In genomic region chr1:171271622-171272021, GRCm38 (mm10) we compare ENCODE assay signal across 10 mouse cellular contexts. TPM values are rescaled to one million over a fixed set of nuclear protein-coding genes. Genes with fewer than 3 reads are reported as not detected.
DNase-seq lines count a peak whose midpoint lies in the region; ATAC-seq lines count a peak whose summit lies in the region.
"Had no signal": no experiment of that assay in that cellular context is flagged by ENCODE, and none has a peak within 500 bp of the region (broad histone marks: within the 10 kb centered on the region; RNA-seq: fewer than 3 reads in every experiment).

No protein-coding gene starts in this region.

- no peaks in the 10 kb centered on the region for H3K27me3 ChIP-seq in heart, embryonic 15.5 days
- H3K27me3 ChIP-seq in embryonic facial prominence, embryonic 15.5 days, result no peaks in the 10 kb centered on the region
- H3K27me3 ChIP-seq in liver, embryonic 16.5 days (ENCODE audit: control insufficient read depth, insufficient read depth, low read depth, low read length), result no peaks in the 10 kb centered on the region

- peak overlapping the region; percentile 89; the same call in 1 of the 2 replicates for H3K4me3 ChIP-seq in heart, embryonic 15.5 days
- H3K4me3 ChIP-seq in embryonic facial prominence, embryonic 15.5 days (replicated peaks), result peak overlapping the region; percentile 83; the same call in 1 of the 2 replicates
- peak overlapping the region; percentile 83 for H3K4me3 ChIP-seq in liver, embryonic 16.5 days (ENCODE audit: low read depth, low read length)

- H3K4me2 ChIP-seq in heart, embryonic 15.5 days, result peak overlapping the region; percentile 83; the same call in 1 of the 2 replicates
- H3K4me2 ChIP-seq in embryonic facial prominence, embryonic 15.5 days (replicated peaks), result peak overlapping the region; percentile 94
- peak overlapping the region; percentile 77 for H3K4me2 ChIP-seq in liver, embryonic 16.5 days (ENCODE audit: low read depth, low read length)

- peaks cover 12% of the 10 kb centered on the region for H3K4me1 ChIP-seq in heart, embryonic 15.5 days (replicated peaks)
- H3K4me1 ChIP-seq in embryonic facial prominence, embryonic 15.5 days, result peaks cover 22% of the 10 kb centered on the region
- peaks cover 31% of the 10 kb centered on the region for H3K4me1 ChIP-seq in liver, embryonic 16.5 days (ENCODE audit: control insufficient read depth, low read depth, low read length)

- H3K27ac ChIP-seq in heart, embryonic 15.5 days, result no peak overlapping the region
- H3K27ac ChIP-seq in embryonic facial prominence, embryonic 15.5 days (replicated peaks), result no peak overlapping the region
- peak overlapping the region; percentile 84 for H3K27ac ChIP-seq in liver, embryonic 16.5 days (ENCODE audit: low read length)

- DNase-seq in heart, postnatal 14 days, result no peak
- DNase-seq in ES-CJ7 (ENCODE audit: low read depth, low spot score), result peak; percentile 51
- DNase-seq in left cerebral cortex, postnatal 14 days (ENCODE audit: low spot score in 2 of 2), result no peak
- no peak for DNase-seq in ovary, adult 18-20 months (ENCODE audit: low spot score)
- DNase-seq in adrenal gland, postnatal 10 days, result no peak
- DNase-seq: cerebellum, adult 11-12 months; spleen, adult 18-20 months had no signal

- intact Hi-C loops in heart, postnatal 14 days (cut with DNase I), result no loop called here
- intact Hi-C loops in left cerebral cortex, postnatal 14 days (cut with DNase I), result no loop called here

- no peak overlapping the region for H3K9ac ChIP-seq in heart, embryonic 15.5 days
- no peak overlapping the region for H3K9ac ChIP-seq in embryonic facial prominence, embryonic 15.5 days
- peak overlapping the region; percentile 17; the same call in 1 of the 2 replicates for H3K9ac ChIP-seq in liver, embryonic 16.5 days (ENCODE audit: low read depth, low read length)

- peaks cover 42% of the 10 kb centered on the region for H3K36me3 ChIP-seq in heart, embryonic 15.5 days
- H3K36me3 ChIP-seq in embryonic facial prominence, embryonic 15.5 days, result peaks cover 42% of the 10 kb centered on the region
- peaks cover 40% of the 10 kb centered on the region for H3K36me3 ChIP-seq in liver, embryonic 16.5 days (ENCODE audit: control insufficient read depth, insufficient read depth)

- ATAC-seq in heart, embryonic 15.5 days (replicated peaks; ENCODE audit: insufficient number of reproducible peaks, insufficient read depth, low FRiP score, low read depth), result no peak
- no peak for ATAC-seq in embryonic facial prominence, embryonic 15.5 days (ENCODE audit: insufficient number of reproducible peaks, low FRiP score, low TSS enrichment, low read depth)
- no peak for ATAC-seq in liver, embryonic 16.5 days (ENCODE audit: low read depth)

- no peaks in the 10 kb centered on the region for H3K9me3 ChIP-seq in heart, embryonic 15.5 days (replicated peaks)
- no peaks in the 10 kb centered on the region for H3K9me3 ChIP-seq in embryonic facial prominence, embryonic 15.5 days (replicated peaks)
- H3K9me3 ChIP-seq in liver, embryonic 16.5 days (replicated peaks; ENCODE audit: control insufficient read depth, low read length), result no peaks in the 10 kb centered on the region

- 62% methylated on average over 10 of the region's 10 CpGs for WGBS in heart, embryonic 15.5 days
- WGBS in embryonic facial prominence, embryonic 15.5 days, result 62% methylated on average over 10 of the region's 10 CpGs
- 51% methylated on average over 10 of the region's 10 CpGs for WGBS in liver, embryonic 16.5 days (ENCODE audit: insufficient replicate concordance)

RNA-seq across cellular contexts. Expression of gene B4galt3, which starts 1.5 kb away (rescaled TPM):
- 44.4 and 56.4 TPM in 2 replicates for polyA plus RNA-seq in heart, embryonic 15.5 days (2015; fragmentation: Nextera tagmentation; extraction: Ambion mirVana)
- total RNA-seq in heart, postnatal 14 days (2021), result 10 to 100 TPM; 19.5 to 25.7 TPM
- 75.5 and 86.7 TPM in 2 replicates for polyA plus RNA-seq in embryonic facial prominence, embryonic 15.5 days (2015; fragmentation: Nextera tagmentation; extraction: Ambion mirVana)
- polyA plus RNA-seq in liver, embryonic 16.5 days (2015; fragmentation: Nextera tagmentation; extraction: Ambion mirVana), result 22.6 and 23.2 TPM in 2 replicates
- 10 to 100 TPM; 59.8 to 61.3 TPM for total RNA-seq in left cerebral cortex, postnatal 14 days (2021)
- total RNA-seq in adrenal gland, postnatal 10 days (2021), result 10 to 100 TPM; 28.9 to 34.7 TPM

RNA-seq across cellular contexts. Expression of gene Ppox, which starts 9.4 kb away (rescaled TPM):
- polyA plus RNA-seq in heart, embryonic 15.5 days (2015; fragmentation: Nextera tagmentation; extraction: Ambion mirVana), result 32.7 and 47.2 TPM in 2 replicates
- total RNA-seq in heart, postnatal 14 days (2021), result 10 to 100 TPM; 16.4 to 21.3 TPM
- 56.9 and 58.2 TPM in 2 replicates for polyA plus RNA-seq in embryonic facial prominence, embryonic 15.5 days (2015; fragmentation: Nextera tagmentation; extraction: Ambion mirVana)
- 205 and 206 TPM in 2 replicates for polyA plus RNA-seq in liver, embryonic 16.5 days (2015; fragmentation: Nextera tagmentation; extraction: Ambion mirVana)
- total RNA-seq in left cerebral cortex, postnatal 14 days (2021), result 10 to 100 TPM; 20.5 to 23.9 TPM
- total RNA-seq in adrenal gland, postnatal 10 days (2021), result 10 to 100 TPM; 30.8 to 43.8 TPM

RNA-seq across cellular contexts. Expression of gene Usp21, which starts 16.2 kb away (rescaled TPM):
- polyA plus RNA-seq in heart, embryonic 15.5 days (2015; fragmentation: Nextera tagmentation; extraction: Ambion mirVana), result 44.9 and 55.6 TPM in 2 replicates
- total RNA-seq in heart, postnatal 14 days (2021), result 10 to 100 TPM; 20.0 to 22.4 TPM
- polyA plus RNA-seq in embryonic facial prominence, embryonic 15.5 days (2015; fragmentation: Nextera tagmentation; extraction: Ambion mirVana), result 85.1 and 91.1 TPM in 2 replicates
- polyA plus RNA-seq in liver, embryonic 16.5 days (2015; fragmentation: Nextera tagmentation; extraction: Ambion mirVana), result 23.1 and 25.3 TPM in 2 replicates
- 10 to 100 TPM; 54.1 to 58.0 TPM for total RNA-seq in left cerebral cortex, postnatal 14 days (2021)
- 10 to 100 TPM; 31.8 to 40.2 TPM for total RNA-seq in adrenal gland, postnatal 10 days (2021)

RNA-seq across cellular contexts. Expression of gene Ndufs2, which starts 20.4 kb away (rescaled TPM):
- 514 and 535 TPM in 2 replicates for polyA plus RNA-seq in heart, embryonic 15.5 days (2015; fragmentation: Nextera tagmentation; extraction: Ambion mirVana)
- total RNA-seq in heart, postnatal 14 days (2021), result 1,000 to 10,000 TPM; 1,236 to 1,272 TPM
- 217 and 248 TPM in 2 replicates for polyA plus RNA-seq in embryonic facial prominence, embryonic 15.5 days (2015; fragmentation: Nextera tagmentation; extraction: Ambion mirVana)
- 138 and 143 TPM in 2 replicates for polyA plus RNA-seq in liver, embryonic 16.5 days (2015; fragmentation: Nextera tagmentation; extraction: Ambion mirVana)
- total RNA-seq in left cerebral cortex, postnatal 14 days (2021), result 100 to 1,000 TPM; 265 to 285 TPM
- 1,000 to 10,000 TPM in 1 of 2 experiments, 100 to 1,000 TPM in 1; 996 to 1,019 TPM for total RNA-seq in adrenal gland, postnatal 10 days (2021)

RNA-seq across cellular contexts. Expression of gene Adamts4, which starts 21.4 kb away (rescaled TPM):
- polyA plus RNA-seq in heart, embryonic 15.5 days (2015; fragmentation: Nextera tagmentation; extraction: Ambion mirVana), result 5.2 and 6.0 TPM in 2 replicates
- total RNA-seq in heart, postnatal 14 days (2021), result 1 to 10 TPM; 2.9 to 3.6 TPM
- polyA plus RNA-seq in embryonic facial prominence, embryonic 15.5 days (2015; fragmentation: Nextera tagmentation; extraction: Ambion mirVana), result 26.0 and 26.6 TPM in 2 replicates
- 0.48 and 0.64 TPM in 2 replicates for polyA plus RNA-seq in liver, embryonic 16.5 days (2015; fragmentation: Nextera tagmentation; extraction: Ambion mirVana)
- 10 to 100 TPM; 11.1 to 17.0 TPM for total RNA-seq in left cerebral cortex, postnatal 14 days (2021)
- total RNA-seq in adrenal gland, postnatal 10 days (2021), result 1 to 10 TPM; 4.0 to 5.1 TPM
